12 mouse cellular contexts compared by ENCODE assay signal in genomic region chr1:153660982-153661688, GRCm38 (mm10). TPM values are rescaled to one million over a fixed set of nuclear protein-coding genes. Genes with fewer than 3 reads are reported as not detected.
DNase-seq lines count a peak whose midpoint lies in the region; ATAC-seq and TF ChIP-seq lines count a peak whose summit lies in the region.
"Had no signal": no experiment of that assay in that cellular context is flagged by ENCODE, and none has a peak within 500 bp of the region (broad histone marks: within the 10 kb centered on the region; RNA-seq: fewer than 3 reads in every experiment).

No protein-coding gene starts in this region.

- peak overlapping the region; percentile 7; the same call in 1 of the 2 replicates for H3K4me3 ChIP-seq in left cerebral cortex, adult 2 months
- no peak overlapping the region for H3K4me3 ChIP-seq in forebrain, embryonic 11.5 days (ENCODE audit: low read depth, low read length)
- H3K4me3 ChIP-seq in hindbrain, embryonic 16.5 days (ENCODE audit: low read length) = no peak overlapping the region
- H3K4me3 ChIP-seq in neural tube, embryonic 14.5 days (ENCODE audit: low read depth, low read length) = peak overlapping the region; percentile 13; the same call in 1 of the 2 replicates

- H3K27me3 ChIP-seq in forebrain, embryonic 11.5 days (ENCODE audit: control insufficient read depth, insufficient read depth, low read length) = no peaks in the 10 kb centered on the region
- H3K27me3 ChIP-seq in hindbrain, embryonic 16.5 days (replicated peaks; ENCODE audit: control insufficient read depth, insufficient read depth, low read length) = no peaks in the 10 kb centered on the region
- no peaks in the 10 kb centered on the region for H3K27me3 ChIP-seq in neural tube, embryonic 14.5 days (ENCODE audit: control insufficient read depth, insufficient read depth, low read length)

- H3K27ac ChIP-seq in left cerebral cortex, adult 2 months = peak overlapping the region; percentile 50; the same call in 1 of the 2 replicates
- H3K27ac ChIP-seq in forebrain, embryonic 11.5 days (ENCODE audit: low read depth, low read length) = peak overlapping the region; percentile 37
- H3K27ac ChIP-seq in hindbrain, embryonic 16.5 days (ENCODE audit: low read depth, low read length) = peak overlapping the region; percentile 51
- H3K27ac ChIP-seq in neural tube, embryonic 14.5 days (ENCODE audit: low read depth, low read length) = peak overlapping the region; percentile 91

- H3K4me1 ChIP-seq in forebrain, embryonic 11.5 days (replicated peaks; ENCODE audit: control insufficient read depth, insufficient read depth, low read length) = peaks cover 25% of the 10 kb centered on the region
- peaks cover 49% of the 10 kb centered on the region for H3K4me1 ChIP-seq in hindbrain, embryonic 16.5 days (ENCODE audit: control insufficient read depth, insufficient read depth, low read depth, low read length)
- H3K4me1 ChIP-seq in neural tube, embryonic 14.5 days (ENCODE audit: control insufficient read depth, insufficient read depth, low read length) = peaks cover 62% of the 10 kb centered on the region

- TF ChIP-seq CTCF in left cerebral cortex, adult 2 months (IDR thresholded peaks at IDR 0.05) = no peak

- no peak for DNase-seq in left cerebral cortex, adult 2 months (ENCODE audit: extremely low spot score in 1 of 2, low spot score in 2 of 2)
- DNase-seq in left cerebral cortex, postnatal 36 days (ENCODE audit: low spot score in 2 of 2) = no peak
- DNase-seq in forebrain, embryonic 11.5 days (ENCODE audit: low spot score) = no peak
- no peak for DNase-seq in frontal cortex, adult 2 months (ENCODE audit: extremely low spot score in 1 of 2, low spot score in 1 of 2)
- no peak for DNase-seq in layer of hippocampus, adult 8-10 months (ENCODE audit: low spot score in 2 of 2)
- DNase-seq: gastrocnemius, postnatal 10 days; layer of hippocampus, postnatal 36 days; right cerebral cortex, adult 18-20 months; thymus, postnatal 14 days had no signal

- H3K36me3 ChIP-seq in forebrain, embryonic 11.5 days (ENCODE audit: control insufficient read depth, insufficient read depth, low read length) = no peaks in the 10 kb centered on the region
- no peaks in the 10 kb centered on the region for H3K36me3 ChIP-seq in hindbrain, embryonic 16.5 days (ENCODE audit: control insufficient read depth, insufficient read depth, low read length)
- H3K36me3 ChIP-seq in neural tube, embryonic 14.5 days (ENCODE audit: control insufficient read depth, insufficient read depth, low read length) = no peaks in the 10 kb centered on the region

- peak; percentile 49 for ATAC-seq in forebrain, embryonic 11.5 days (replicated peaks; ENCODE audit: low FRiP score)
- ATAC-seq in hindbrain, embryonic 16.5 days = no peak
- ATAC-seq in neural tube, embryonic 14.5 days (ENCODE audit: low read depth) = peak; percentile 62
- ATAC-seq in inflammation-experienced regulatory T-cells, adult 6 months = no peak

- H3K4me2 ChIP-seq in forebrain, embryonic 11.5 days (ENCODE audit: low read depth, low read length, severe bottlenecking) = peak overlapping the region; percentile 9; the same call in 1 of the 2 replicates
- H3K4me2 ChIP-seq in hindbrain, embryonic 16.5 days (ENCODE audit: low read length) = peak overlapping the region; percentile 33
- H3K4me2 ChIP-seq in neural tube, embryonic 14.5 days (ENCODE audit: low read depth, low read length) = peak overlapping the region; percentile 48

- no peaks in the 10 kb centered on the region for H3K9me3 ChIP-seq in forebrain, embryonic 11.5 days (ENCODE audit: control insufficient read depth, low read length)
- no peaks in the 10 kb centered on the region for H3K9me3 ChIP-seq in hindbrain, embryonic 16.5 days (ENCODE audit: control insufficient read depth, low read length)
- H3K9me3 ChIP-seq in neural tube, embryonic 14.5 days (ENCODE audit: control insufficient read depth, low read length) = no peaks in the 10 kb centered on the region

- peak overlapping the region; percentile 14 for H3K9ac ChIP-seq in forebrain, embryonic 11.5 days (ENCODE audit: low read length)
- 0 out of 2 replicates have a peak overlapping the region, but pooled peaks have one; percentile 12 for H3K9ac ChIP-seq in hindbrain, embryonic 16.5 days (ENCODE audit: low read depth, low read length)
- H3K9ac ChIP-seq in neural tube, embryonic 14.5 days (replicated peaks; ENCODE audit: low read depth, low read length) = peak overlapping the region; percentile 54

- intact Hi-C loops in left cerebral cortex, adult 2 months (cut with DNase I) = loop anchor here (5.0 kb wide), 1 partner anchor 104 kb away; no protein-coding TSS in a partner anchor
- intact Hi-C loops in left cerebral cortex, postnatal 36 days (cut with DNase I) = no loop called here

- 18% methylated on average over 15 of the region's 15 CpGs for WGBS in forebrain, embryonic 11.5 days
- 16% methylated on average over 15 of the region's 15 CpGs for WGBS in hindbrain, embryonic 16.5 days
- WGBS in neural tube, embryonic 14.5 days = 8% methylated on average over 15 of the region's 15 CpGs

RNA-seq across cellular contexts. Expression of gene Rgs8, which starts 8.3 kb away (rescaled TPM):
- 10 to 100 TPM; 61.1 to 63.2 TPM for total RNA-seq in left cerebral cortex, adult 2 months (2021)
- 10 to 100 TPM; 61.6 to 65.5 TPM for total RNA-seq in left cerebral cortex, postnatal 36 days (2021)
- 12.1 and 12.2 TPM in 2 replicates for polyA plus RNA-seq in forebrain, embryonic 11.5 days (2014; fragmentation: Nextera tagmentation; extraction: Ambion mirVana)
- 18.8 and 22.9 TPM in 2 replicates for polyA plus RNA-seq in hindbrain, embryonic 16.5 days (2015; fragmentation: Nextera tagmentation; extraction: Ambion mirVana)
- polyA plus RNA-seq in neural tube, embryonic 14.5 days (2014; fragmentation: Nextera tagmentation; extraction: Ambion mirVana) = 12.1 and 15.3 TPM in 2 replicates
- polyA plus RNA-seq in frontal cortex, adult 2 months (2012; rRNA removed) = 32.9 and 38.2 TPM in 2 replicates
- 10 to 100 TPM; 52.3 to 76.3 (median 59.5) TPM for total RNA-seq in layer of hippocampus, adult 8-10 months (2022)
- polyA plus RNA-seq in inflammation-experienced regulatory T-cells, adult 6 months (2017; shearing (Covaris generic)) = under 1 TPM; 0.35 to 0.68 (median 0.36) TPM

Comparison
In these comparisons a context has a peak if more than half of its experiments do, and no peak if none do; other contexts are left out.
1. H3K27ac ChIP-seq: peak in every context shown above with its lines; median percentile 91 in neural tube, embryonic 14.5 days; 51 in hindbrain, embryonic 16.5 days; 50 in left cerebral cortex, adult 2 months; 37 in forebrain, embryonic 11.5 days.
2. H3K4me3 ChIP-seq: peak in left cerebral cortex, adult 2 months (single experiment) and neural tube, embryonic 14.5 days (single experiment); none in forebrain, embryonic 11.5 days (single experiment) and hindbrain, embryonic 16.5 days (single experiment).
3. ATAC-seq: peak in forebrain, embryonic 11.5 days (single experiment) and neural tube, embryonic 14.5 days (single experiment); none in hindbrain, embryonic 16.5 days (single experiment) and inflammation-experienced regulatory T-cells, adult 6 months (single experiment).
4. Peak in every context shown above with its lines, with median percentiles within 50 percentile points of each other: H3K4me2 ChIP-seq and H3K9ac ChIP-seq.